Comparison of ENCODE assay signal across 11 mouse cellular contexts in the genomic region with DNA sequence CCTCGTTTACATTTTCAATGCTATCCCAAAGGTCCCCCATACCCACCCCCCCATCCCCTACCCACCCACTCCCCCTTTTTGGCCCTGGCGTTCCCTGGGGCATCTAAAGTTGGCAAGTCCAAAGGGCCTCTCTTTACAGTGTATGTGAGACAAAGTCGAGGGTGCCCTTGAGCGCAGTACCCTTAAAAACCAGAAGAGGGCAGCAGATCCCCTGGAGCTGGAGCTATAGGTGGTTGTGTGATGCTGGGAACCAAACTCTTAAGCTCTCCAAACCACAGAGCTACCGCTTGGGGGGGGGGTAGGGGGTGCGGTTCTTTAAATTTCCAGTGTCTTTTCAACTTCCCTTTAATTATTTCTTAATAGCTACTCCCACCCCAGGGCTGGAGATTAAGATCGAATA. TPM values are rescaled to one million over a fixed set of nuclear protein-coding genes. Genes with fewer than 3 reads are reported as not detected.
DNase-seq lines count a peak whose midpoint lies in the region; ATAC-seq and TF ChIP-seq lines count a peak whose summit lies in the region.
"Had no signal": no experiment of that assay in that cellular context is flagged by ENCODE, and none has a peak within 500 bp of the region (broad histone marks: within the 10 kb centered on the region; RNA-seq: fewer than 3 reads in every experiment).

No protein-coding gene starts in this region.

- TF ChIP-seq CTCF in spleen, adult 2 months (IDR thresholded peaks at IDR 0.05; ENCODE audit: extremely low read depth, insufficient read depth, insufficient read length, insufficient replicate concordance), result peak; percentile 19; the same call in 1 of the 2 replicates

- H3K27ac ChIP-seq in spleen, adult 2 months (ENCODE audit: insufficient read depth, low read length), result no peak overlapping the region
- H3K27ac ChIP-seq: heart, embryonic 10.5 days had no signal

- H3K27me3 ChIP-seq in spleen, adult 2 months (ENCODE audit: control insufficient read depth, insufficient read depth, low read length), result no peaks in the 10 kb centered on the region

- H3K4me3 ChIP-seq in spleen, adult 2 months (ENCODE audit: extremely low read depth, insufficient read depth, insufficient read length), result no peak overlapping the region
- H3K4me3 ChIP-seq: heart, embryonic 10.5 days had no signal

- no peaks in the 10 kb centered on the region for H3K36me3 ChIP-seq in spleen, adult 2 months (ENCODE audit: control insufficient read depth, insufficient read depth, low read length)
- H3K36me3 ChIP-seq: heart, embryonic 10.5 days had no signal

- peak; percentile 77 for DNase-seq in heart, adult 11 months
- no peak for DNase-seq in heart, adult 9 months (ENCODE audit: low spot score in 2 of 2)
- DNase-seq in A20 (ENCODE audit: low read depth, low spot score) (peak; percentile 39), R1 (ENCODE audit: low read depth, low spot score) (peak; percentile 81)
- DNase-seq in spleen, adult 2 months (ENCODE audit: low read depth in 1 of 2, low spot score in 2 of 2), result peak in 1 of 2 experiments; percentile 21
- no peak for DNase-seq in frontal cortex, postnatal 10 days (ENCODE audit: low spot score in 2 of 2)
- no peak for DNase-seq in urinary bladder, postnatal 14 days (ENCODE audit: low spot score)
- DNase-seq: kidney, postnatal 25 days had no signal

- H3K4me1 ChIP-seq in spleen, adult 2 months (ENCODE audit: control insufficient read depth, insufficient read depth, insufficient read length), result no peaks in the 10 kb centered on the region
- H3K4me1 ChIP-seq: heart, embryonic 10.5 days had no signal

- ATAC-seq in erythroblast, adult 5-6 weeks (replicated peaks; ENCODE audit: low FRiP score, poor library complexity, severe bottlenecking), result no peak

- WGBS in spleen, adult 2 months, result 79% methylated on average over 7 of the region's 7 CpGs

- TF ChIP-seq POLR2A in spleen, adult 2 months (IDR thresholded peaks at IDR 0.05; ENCODE audit: low read depth, low read length), result no peak

RNA-seq across cellular contexts. Expression of gene Sox21, which starts 33.8 kb away (rescaled TPM):
- not detected in 2 replicates for polyA plus RNA-seq in spleen, adult 2 months (2012; rRNA removed)
- total RNA-seq in erythroblast, adult 5-6 weeks (2015; ENCODE audit: low replicate concordance), result not detected in 2 replicates
- not detected in 2 replicates for total RNA-seq in erythroblast, adult 5-6 weeks (2017; ENCODE audit: low replicate concordance)
- polyA plus RNA-seq: liver, embryonic 16.5 days had no signal

Comparison
In these comparisons a context has a peak if more than half of its experiments do, and no peak if none do; other contexts are left out.
1. DNase-seq: peak in heart, adult 11 months (single experiment), A20 (single experiment) and R1 (single experiment); none in heart, adult 9 months (0 of 2), frontal cortex, postnatal 10 days (0 of 2) and urinary bladder, postnatal 14 days (single experiment).